ENCODE assay signal across 10 mouse cellular contexts in genomic region chr2:105370240-105370639, GRCm38 (mm10). TPM values are rescaled to one million over a fixed set of nuclear protein-coding genes. Genes with fewer than 3 reads are reported as not detected.
DNase-seq lines count a peak whose midpoint lies in the region; ATAC-seq lines count a peak whose summit lies in the region.
"Had no signal": no experiment of that assay in that cellular context is flagged by ENCODE, and none has a peak within 500 bp of the region (broad histone marks: within the 10 kb centered on the region; RNA-seq: fewer than 3 reads in every experiment).

No protein-coding gene starts in this region.

- no peaks in the 10 kb centered on the region for H3K4me1 ChIP-seq in liver, embryonic 11.5 days (replicated peaks; ENCODE audit: control insufficient read depth, insufficient read depth, low read length)
- peaks cover 9% of the 10 kb centered on the region for H3K4me1 ChIP-seq in hindbrain, embryonic 15.5 days (replicated peaks)
- H3K4me1 ChIP-seq in neural tube, embryonic 14.5 days (ENCODE audit: control insufficient read depth, insufficient read depth, low read length): no peaks in the 10 kb centered on the region

- peak overlapping the region; percentile 30 for H3K4me2 ChIP-seq in liver, embryonic 11.5 days
- peak overlapping the region; percentile 49 for H3K4me2 ChIP-seq in hindbrain, embryonic 15.5 days
- peak overlapping the region; percentile 42 for H3K4me2 ChIP-seq in neural tube, embryonic 14.5 days (ENCODE audit: low read depth, low read length)

- H3K27me3 ChIP-seq in liver, embryonic 11.5 days (replicated peaks; ENCODE audit: control insufficient read depth, insufficient read depth, low read length): peaks cover 6% of the 10 kb centered on the region; the same call in 1 of the 2 replicates
- H3K27me3 ChIP-seq in hindbrain, embryonic 15.5 days: no peaks in the 10 kb centered on the region
- H3K27me3 ChIP-seq in neural tube, embryonic 14.5 days (ENCODE audit: control insufficient read depth, insufficient read depth, low read length): no peaks in the 10 kb centered on the region

- ATAC-seq in liver, embryonic 11.5 days (replicated peaks; ENCODE audit: low FRiP score): no peak
- ATAC-seq in hindbrain, embryonic 15.5 days (ENCODE audit: low FRiP score, low read depth): 0 out of 2 replicates have a peak, but pooled peaks have one; percentile 49
- peak; percentile 62; the same call in 1 of the 2 replicates for ATAC-seq in neural tube, embryonic 14.5 days (ENCODE audit: low read depth)
- ATAC-seq: lung, postnatal 0 days had no signal

- no peak overlapping the region for H3K4me3 ChIP-seq in liver, embryonic 11.5 days (ENCODE audit: low read depth, low read length)
- H3K4me3 ChIP-seq in hindbrain, embryonic 15.5 days: peak overlapping the region; percentile 21; the same call in 1 of the 2 replicates
- H3K4me3 ChIP-seq in neural tube, embryonic 14.5 days (ENCODE audit: low read depth, low read length): peak overlapping the region; percentile 18; the same call in 1 of the 2 replicates

- H3K9me3 ChIP-seq in liver, embryonic 11.5 days (ENCODE audit: control insufficient read depth, low read length): no peaks in the 10 kb centered on the region
- H3K9me3 ChIP-seq in hindbrain, embryonic 15.5 days: no peaks in the 10 kb centered on the region
- H3K9me3 ChIP-seq in neural tube, embryonic 14.5 days (ENCODE audit: control insufficient read depth, low read length): no peaks in the 10 kb centered on the region

- 30% methylated on average over 10 of the region's 10 CpGs for WGBS in liver, embryonic 11.5 days
- WGBS in hindbrain, embryonic 15.5 days: 5% methylated on average over 10 of the region's 10 CpGs
- WGBS in neural tube, embryonic 14.5 days: 3% methylated on average over 10 of the region's 10 CpGs

- no peak overlapping the region for H3K27ac ChIP-seq in liver, embryonic 11.5 days (ENCODE audit: low read depth, low read length)
- 0 out of 2 replicates have a peak overlapping the region, but pooled peaks have one; percentile 19 for H3K27ac ChIP-seq in hindbrain, embryonic 15.5 days (replicated peaks)
- no peak overlapping the region for H3K27ac ChIP-seq in neural tube, embryonic 14.5 days (ENCODE audit: low read depth, low read length)

- peak; percentile 39 for DNase-seq in embryo, embryonic 10.5 days (ENCODE audit: low spot score)
- no peak for DNase-seq in embryo, embryonic 10 days (ENCODE audit: low spot score)
- DNase-seq in liver, embryonic 11.5 days (ENCODE audit: low spot score): no peak
- no peak for DNase-seq in liver
- no peak for DNase-seq in spleen, adult 12 weeks (ENCODE audit: low spot score)
- no peak for DNase-seq in Muller cell, postnatal 12 days (ENCODE audit: inconsistent ontology term)
- DNase-seq: thymus, postnatal 4 days had no signal

- H3K9ac ChIP-seq in liver, embryonic 11.5 days (ENCODE audit: low read depth, low read length): no peak overlapping the region
- no peak overlapping the region; the same call in 1 of the 2 replicates for H3K9ac ChIP-seq in hindbrain, embryonic 15.5 days
- H3K9ac ChIP-seq in neural tube, embryonic 14.5 days (replicated peaks; ENCODE audit: low read depth, low read length): peak overlapping the region; percentile 18; the same call in 1 of the 2 replicates

- no peaks in the 10 kb centered on the region for H3K36me3 ChIP-seq in liver, embryonic 11.5 days (ENCODE audit: control insufficient read depth, insufficient read depth, low read length)
- no peaks in the 10 kb centered on the region for H3K36me3 ChIP-seq in hindbrain, embryonic 15.5 days
- no peaks in the 10 kb centered on the region for H3K36me3 ChIP-seq in neural tube, embryonic 14.5 days (ENCODE audit: control insufficient read depth, insufficient read depth, low read length)

RNA-seq across cellular contexts. Expression of gene Rcn1, which starts 28.9 kb away (rescaled TPM):
- 76.1 and 79.6 TPM in 2 replicates for polyA plus RNA-seq in liver, embryonic 11.5 days (2014; fragmentation: Nextera tagmentation; extraction: Ambion mirVana)
- 70.0 and 70.8 TPM in 2 replicates for polyA plus RNA-seq in hindbrain, embryonic 15.5 days (2015; fragmentation: Nextera tagmentation; extraction: Ambion mirVana)
- polyA plus RNA-seq in neural tube, embryonic 14.5 days (2014; fragmentation: Nextera tagmentation; extraction: Ambion mirVana): 18.9 and 69.8 TPM in 2 replicates
